Mouse (Mus musculus): ENCODE data around the gene Gbgt1. TPM values are rescaled to one million over a fixed set of nuclear protein-coding genes. Genes with fewer than 3 reads are reported as not detected.

The Gbgt1 gene
- polyA plus RNA-seq, 1 experiment: not detected

- Histone ChIP-seq H3K36me3 (ENCODE audit: control insufficient read depth, insufficient read depth) (no peaks in the 10 kb centered on the region), H3ac (ENCODE audit: control insufficient read depth, insufficient read length) (peak overlapping the region; percentile 9), H3K4me3 (peak overlapping the region; percentile 31), H3K4me2 (ENCODE audit: low read depth) (peak overlapping the region; percentile 98), H3K79me2 (ENCODE audit: control insufficient read depth, insufficient read depth) (no peaks in the 10 kb centered on the region), H3K27me3 (ENCODE audit: control insufficient read depth, insufficient read depth, insufficient read length) (no peaks in the 10 kb centered on the region)
- TF ChIP-seq TCF3 (IDR thresholded peaks at IDR 0.05; ENCODE audit: insufficient read length, low read depth) (no peak), SRF (IDR thresholded peaks at IDR 0.05; ENCODE audit: control insufficient read depth, insufficient read length, low read depth) (no peak), CEBPB (IDR thresholded peaks at IDR 0.05; ENCODE audit: insufficient read depth, poor library complexity, severe bottlenecking) (no peak), MAX (IDR thresholded peaks at IDR 0.05; ENCODE audit: low read depth) (no peak), MYOD1 (IDR thresholded peaks at IDR 0.05; ENCODE audit: control insufficient read depth in 1 of 3, insufficient read length in 2 of 3, low read depth in 2 of 3) (peak in 2 of 3 experiments; percentile 53 to 76), POLR2AphosphoS2 (IDR thresholded peaks at IDR 0.05; ENCODE audit: insufficient read length, low read depth) (peak; percentile 86), USF1 (IDR thresholded peaks at IDR 0.05; ENCODE audit: low read depth) (no peak), MYOG (IDR thresholded peaks at IDR 0.05; ENCODE audit: control insufficient read depth in 1 of 3, insufficient read depth in 1 of 3, insufficient read length in 2 of 3, low read depth in 2 of 3) (peak in 2 of 3 experiments; percentile 53 to 64), E2F4 (IDR thresholded peaks at IDR 0.05; ENCODE audit: insufficient read depth) (no peak), TCF12 (IDR thresholded peaks at IDR 0.05; ENCODE audit: insufficient read depth, poor library complexity, severe bottlenecking) (no peak), POLR2A (IDR thresholded peaks at IDR 0.05; ENCODE audit: insufficient read length, low read depth) (peak; percentile 93), REST (IDR thresholded peaks at IDR 0.05; ENCODE audit: insufficient read depth, insufficient read length) (no peak)
Observed at GRCm38 (mm10) chr2:28532938-28533771, 36.5 kb downstream of the Gbgt1 start.

GRCm38 (mm10) chr2:28533901-28534435, 37.3 kb downstream of the Gbgt1 start:
- Histone ChIP-seq H3K36me3 (ENCODE audit: control insufficient read depth, insufficient read depth) (no peaks in the 10 kb centered on the region), H3K79me2 (ENCODE audit: control insufficient read depth, insufficient read depth) (no peaks in the 10 kb centered on the region), H3K4me3 (peak overlapping the region; percentile 31), H3K27me3 (ENCODE audit: control insufficient read depth, insufficient read depth, insufficient read length) (no peaks in the 10 kb centered on the region), H3ac (ENCODE audit: control insufficient read depth, insufficient read length) (peak overlapping the region; percentile 9), H3K4me2 (ENCODE audit: low read depth) (peak overlapping the region; percentile 98)
- TF ChIP-seq POLR2AphosphoS2 (IDR thresholded peaks at IDR 0.05; ENCODE audit: insufficient read length, low read depth) (no peak), POLR2A (IDR thresholded peaks at IDR 0.05; ENCODE audit: insufficient read length, low read depth) (no peak), MAX (IDR thresholded peaks at IDR 0.05; ENCODE audit: low read depth) (no peak), TCF12 (IDR thresholded peaks at IDR 0.05; ENCODE audit: insufficient read depth, poor library complexity, severe bottlenecking) (no peak), TCF3 (IDR thresholded peaks at IDR 0.05; ENCODE audit: insufficient read length, low read depth) (no peak), MYOD1 (IDR thresholded peaks at IDR 0.05; ENCODE audit: control insufficient read depth in 1 of 3, insufficient read length in 2 of 3, low read depth in 2 of 3) (no peak), E2F4 (IDR thresholded peaks at IDR 0.05; ENCODE audit: insufficient read depth) (no peak), REST (IDR thresholded peaks at IDR 0.05; ENCODE audit: insufficient read depth, insufficient read length) (no peak), MYOG (IDR thresholded peaks at IDR 0.05; ENCODE audit: control insufficient read depth in 1 of 3, insufficient read depth in 1 of 3, insufficient read length in 2 of 3, low read depth in 2 of 3) (no peak), USF1 (IDR thresholded peaks at IDR 0.05; ENCODE audit: low read depth) (no peak), CEBPB (IDR thresholded peaks at IDR 0.05; ENCODE audit: insufficient read depth, poor library complexity, severe bottlenecking) (no peak), SRF (IDR thresholded peaks at IDR 0.05; ENCODE audit: control insufficient read depth, insufficient read length, low read depth) (no peak)

DNA sequence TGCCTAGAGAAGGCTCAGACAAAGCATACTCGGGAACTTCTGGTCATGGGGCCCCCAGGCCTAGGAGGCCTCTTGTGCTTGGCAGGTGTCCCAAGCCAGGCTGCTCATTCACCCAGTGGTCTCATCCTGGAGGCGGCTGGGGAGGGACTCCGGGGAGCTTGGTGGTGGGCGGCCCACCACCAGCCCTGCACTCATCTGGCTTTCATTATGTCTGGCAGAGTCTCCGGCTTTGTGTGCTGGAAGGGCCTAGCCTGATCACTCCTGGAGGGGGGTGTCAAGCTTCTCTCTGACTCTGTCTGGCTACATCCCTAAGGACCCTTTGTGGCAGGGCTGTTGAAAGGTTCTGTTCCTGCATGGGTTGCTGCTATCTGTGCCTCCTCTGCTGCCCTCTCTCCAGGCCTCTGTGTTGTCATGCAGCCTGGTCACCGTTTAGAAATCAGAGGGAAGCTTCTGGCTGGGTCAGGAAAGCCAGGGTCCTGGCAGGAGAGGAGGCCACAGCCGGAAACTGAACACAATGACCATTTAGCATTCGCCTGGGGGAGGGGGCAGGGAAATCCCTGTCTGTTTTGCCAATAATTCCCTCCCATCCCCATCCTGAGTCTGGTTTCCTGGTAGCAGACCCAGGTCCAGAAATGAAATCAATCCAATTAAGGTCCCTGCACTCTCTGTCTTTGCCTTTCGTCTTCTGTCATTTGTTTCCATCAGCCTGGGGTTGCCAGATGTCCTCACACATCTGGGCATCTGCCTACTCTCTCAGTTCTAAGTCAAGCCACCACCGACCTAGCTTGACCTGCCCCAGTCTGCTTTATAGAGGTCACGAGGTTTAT, 38.0 kb downstream of the Gbgt1 start:
- Histone ChIP-seq H3K27me3 (ENCODE audit: control insufficient read depth, insufficient read depth, insufficient read length) (no peaks in the 10 kb centered on the region), H3K4me2 (ENCODE audit: low read depth) (peak overlapping the region; percentile 98), H3ac (ENCODE audit: control insufficient read depth, insufficient read length) (no peak overlapping the region), H3K4me3 (peak overlapping the region; percentile 31), H3K36me3 (ENCODE audit: control insufficient read depth, insufficient read depth) (no peaks in the 10 kb centered on the region), H3K79me2 (ENCODE audit: control insufficient read depth, insufficient read depth) (no peaks in the 10 kb centered on the region)
- TF ChIP-seq POLR2AphosphoS2 (IDR thresholded peaks at IDR 0.05; ENCODE audit: insufficient read length, low read depth) (no peak), SRF (IDR thresholded peaks at IDR 0.05; ENCODE audit: control insufficient read depth, insufficient read length, low read depth) (no peak)

DNA sequence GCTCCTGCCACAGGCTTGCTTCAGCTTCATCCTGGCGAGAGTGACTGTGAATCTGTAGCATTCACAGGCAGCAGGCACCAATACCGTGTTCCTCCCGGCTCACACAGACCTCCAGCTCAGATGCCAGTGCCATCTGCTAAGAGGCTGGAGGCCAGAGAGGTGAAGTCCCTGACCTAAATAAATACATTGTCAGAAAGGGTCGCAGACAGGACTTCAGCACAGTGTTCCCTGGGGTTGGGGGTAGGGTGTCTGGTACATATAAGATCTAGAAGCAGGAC, 38.5 kb downstream of the Gbgt1 start:
- Histone ChIP-seq H3K27me3 (ENCODE audit: control insufficient read depth, insufficient read depth, insufficient read length) (no peaks in the 10 kb centered on the region), H3K4me2 (ENCODE audit: low read depth) (peak overlapping the region; percentile 98), H3K36me3 (ENCODE audit: control insufficient read depth, insufficient read depth) (no peaks in the 10 kb centered on the region), H3K79me2 (ENCODE audit: control insufficient read depth, insufficient read depth) (no peaks in the 10 kb centered on the region), H3K4me3 (no peak overlapping the region), H3ac (ENCODE audit: control insufficient read depth, insufficient read length) (no peak overlapping the region)
- TF ChIP-seq MYOD1 (IDR thresholded peaks at IDR 0.05; ENCODE audit: control insufficient read depth in 1 of 3, insufficient read length in 2 of 3, low read depth in 2 of 3) (no peak), POLR2A (IDR thresholded peaks at IDR 0.05; ENCODE audit: insufficient read length, low read depth) (no peak), POLR2AphosphoS2 (IDR thresholded peaks at IDR 0.05; ENCODE audit: insufficient read length, low read depth) (no peak), TCF3 (IDR thresholded peaks at IDR 0.05; ENCODE audit: insufficient read length, low read depth) (no peak), MYOG (IDR thresholded peaks at IDR 0.05; ENCODE audit: control insufficient read depth in 1 of 3, insufficient read depth in 1 of 3, insufficient read length in 2 of 3, low read depth in 2 of 3) (no peak), MAX (IDR thresholded peaks at IDR 0.05; ENCODE audit: low read depth) (no peak), E2F4 (IDR thresholded peaks at IDR 0.05; ENCODE audit: insufficient read depth) (no peak), CEBPB (IDR thresholded peaks at IDR 0.05; ENCODE audit: insufficient read depth, poor library complexity, severe bottlenecking) (no peak), USF1 (IDR thresholded peaks at IDR 0.05; ENCODE audit: low read depth) (no peak), SRF (IDR thresholded peaks at IDR 0.05; ENCODE audit: control insufficient read depth, insufficient read length, low read depth) (no peak)
